Mouse (Mus musculus): ENCODE measurements at regions not wholly inside any gene's neighbourhood (a gene's known extent, or its start where the extent isn't known, plus 50 kb on each side); places are given as distances from the start of the nearest gene placed in this dataset.

DNA sequence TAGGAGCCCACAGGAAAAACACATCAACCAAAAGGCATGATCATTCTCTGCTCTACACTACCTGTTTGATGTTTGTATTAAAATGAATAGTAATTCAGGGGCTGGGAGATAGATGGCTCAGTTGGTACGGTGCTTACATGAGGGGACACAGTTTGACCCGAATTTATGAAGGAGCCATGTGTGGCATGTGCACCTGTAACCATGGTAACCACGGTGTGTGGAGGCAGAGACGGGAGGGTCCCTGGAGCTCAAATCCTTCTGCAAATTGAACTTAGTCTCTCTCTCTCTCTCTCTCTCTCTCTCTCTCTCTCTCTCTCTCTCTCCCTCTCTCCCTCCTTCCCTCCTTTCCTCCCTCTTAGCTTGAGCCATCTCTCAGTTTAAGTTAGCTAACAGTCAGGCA, 139.1 kb upstream of the Mdm1 start:
- Histone ChIP-seq H3K4me2 (ENCODE audit: low read depth, low read length) (no peak overlapping the region), H3K4me1 (ENCODE audit: control insufficient read depth, insufficient read depth, low read length) (0 out of 2 replicates have a peak, but pooled peaks cover 3% of the 10 kb centered on the region), H3K9me3 (replicated peaks; ENCODE audit: control insufficient read depth, low read length) (no peaks in the 10 kb centered on the region), H3K27me3 (ENCODE audit: control insufficient read depth, insufficient read depth, low read length) (no peaks in the 10 kb centered on the region), H3K27ac (ENCODE audit: low read length) (no peak overlapping the region), H3K36me3 (ENCODE audit: control insufficient read depth, insufficient read depth, low read length) (no peaks in the 10 kb centered on the region), H3K9ac (ENCODE audit: low read length) (no peak overlapping the region), H3K4me3 (replicated peaks; ENCODE audit: low read length) (no peak overlapping the region)
- ATAC-seq (ENCODE audit: insufficient read depth, low FRiP score), result no peak
- WGBS, result 84% methylated on average over 4 of the region's 4 CpGs

DNA sequence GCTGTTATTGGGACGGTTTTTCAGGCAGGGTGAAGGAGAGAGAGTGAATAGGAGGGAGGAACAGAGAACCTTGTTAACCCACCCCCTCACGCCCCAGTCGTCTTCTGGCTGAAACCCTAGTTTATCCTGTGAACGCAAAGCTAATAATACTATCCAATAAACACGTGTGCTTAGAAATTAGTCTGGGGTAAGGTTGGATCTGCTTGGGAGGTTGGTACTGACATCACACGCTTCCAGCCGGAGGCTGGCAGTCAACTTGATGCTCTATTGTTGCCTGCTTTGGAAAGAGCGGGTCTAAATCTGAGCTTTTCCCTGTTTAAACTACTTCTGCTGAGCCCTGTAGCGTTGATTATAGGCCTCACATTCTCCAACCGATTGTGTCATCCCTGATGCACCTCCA, 138.4 kb upstream of the Mdm1 start:
- H3K9me3 ChIP-seq (replicated peaks; ENCODE audit: control insufficient read depth, low read length), result no peaks in the 10 kb centered on the region
- no peaks in the 10 kb centered on the region for H3K27me3 ChIP-seq (ENCODE audit: control insufficient read depth, insufficient read depth, low read length)
- H3K4me3 ChIP-seq (replicated peaks; ENCODE audit: low read length), result no peak overlapping the region
- H3K4me2 ChIP-seq (ENCODE audit: low read depth, low read length), result no peak overlapping the region
- H3K36me3 ChIP-seq (ENCODE audit: control insufficient read depth, insufficient read depth, low read length), result no peaks in the 10 kb centered on the region
- 0 out of 2 replicates have a peak, but pooled peaks cover 3% of the 10 kb centered on the region for H3K4me1 ChIP-seq (ENCODE audit: control insufficient read depth, insufficient read depth, low read length)
- WGBS, result 64% methylated on average over 10 of the region's 10 CpGs
- ATAC-seq (ENCODE audit: insufficient read depth, low FRiP score), result no peak
- H3K9ac ChIP-seq (ENCODE audit: low read length), result no peak overlapping the region
- no peak overlapping the region for H3K27ac ChIP-seq (ENCODE audit: low read length)

DNA sequence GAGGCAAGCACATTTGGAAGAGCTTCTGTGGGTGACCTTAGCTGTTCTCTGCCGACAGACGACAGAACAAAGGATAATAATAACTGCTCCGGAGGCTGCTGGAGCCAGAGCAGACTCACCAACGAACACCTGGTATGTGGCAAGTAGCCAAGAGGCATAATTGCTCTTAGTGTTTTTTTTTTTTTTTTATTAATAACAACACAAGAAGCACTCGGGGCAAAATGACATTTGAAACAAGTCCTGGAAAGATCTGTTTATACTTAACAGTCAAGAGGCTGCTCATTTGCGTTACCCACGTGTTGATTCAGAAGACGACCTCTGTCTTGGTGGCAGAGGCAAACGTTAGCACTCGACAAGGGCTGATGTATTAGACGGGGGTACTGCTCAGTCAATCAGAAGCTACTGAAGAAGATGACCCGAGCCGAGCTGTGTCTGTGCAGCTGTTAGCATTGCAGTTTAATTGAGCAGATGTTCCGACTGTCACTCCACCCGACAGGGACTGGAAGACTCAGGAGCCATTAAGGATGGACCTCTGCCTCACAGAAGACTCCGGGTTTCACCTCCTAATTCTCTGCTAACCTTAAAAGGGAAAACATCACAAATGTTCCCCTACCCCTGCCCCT, 137.8 kb upstream of the Mdm1 start:
- Histone ChIP-seq H3K4me2 (ENCODE audit: low read depth, low read length) (no peak overlapping the region), H3K4me3 (replicated peaks; ENCODE audit: low read length) (no peak overlapping the region), H3K27ac (ENCODE audit: low read length) (no peak overlapping the region), H3K9ac (ENCODE audit: low read length) (no peak overlapping the region), H3K27me3 (ENCODE audit: control insufficient read depth, insufficient read depth, low read length) (no peaks in the 10 kb centered on the region), H3K4me1 (ENCODE audit: control insufficient read depth, insufficient read depth, low read length) (0 out of 2 replicates have a peak, but pooled peaks cover 3% of the 10 kb centered on the region), H3K36me3 (ENCODE audit: control insufficient read depth, insufficient read depth, low read length) (no peaks in the 10 kb centered on the region), H3K9me3 (replicated peaks; ENCODE audit: control insufficient read depth, low read length) (no peaks in the 10 kb centered on the region)
- no peak for ATAC-seq (ENCODE audit: insufficient read depth, low FRiP score)
- 21% methylated on average over 16 of the region's 16 CpGs for WGBS

DNA sequence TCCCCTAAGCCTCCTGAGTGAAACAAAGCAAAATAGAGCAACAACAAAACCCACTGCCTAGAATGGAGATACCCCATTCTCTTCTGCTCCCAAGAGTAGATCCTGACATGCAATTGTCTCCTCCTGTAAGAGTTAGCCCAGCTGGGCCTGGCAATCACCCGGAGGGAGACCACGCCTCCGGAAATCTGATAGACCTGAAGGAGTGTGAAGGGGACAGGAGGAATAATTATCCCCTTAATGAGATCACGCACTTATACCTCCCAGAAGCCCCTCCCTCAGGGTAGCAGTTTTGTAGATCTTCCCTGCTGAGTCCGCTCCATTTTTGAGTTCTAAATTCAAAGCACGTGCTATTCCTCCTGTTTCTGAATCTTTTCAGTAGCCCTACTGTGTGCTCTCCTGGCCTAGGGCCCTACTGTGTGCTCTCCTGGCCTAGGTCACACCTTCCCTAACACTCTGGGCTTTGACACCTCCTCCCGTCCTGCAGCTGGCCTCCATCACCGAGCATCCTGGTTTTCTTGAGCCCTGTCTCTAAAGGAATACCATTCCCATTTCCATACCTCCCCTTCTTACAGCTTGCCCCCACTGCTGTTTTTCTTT, 137.2 kb upstream of the Mdm1 start:
- H3K27me3 ChIP-seq (ENCODE audit: control insufficient read depth, insufficient read depth, low read length), result no peaks in the 10 kb centered on the region
- H3K4me3 ChIP-seq (replicated peaks; ENCODE audit: low read length), result no peak overlapping the region
- 51% methylated on average over 8 of the region's 8 CpGs for WGBS
- no peak for ATAC-seq (ENCODE audit: insufficient read depth, low FRiP score)
- 0 out of 2 replicates have a peak, but pooled peaks cover 3% of the 10 kb centered on the region for H3K4me1 ChIP-seq (ENCODE audit: control insufficient read depth, insufficient read depth, low read length)
- H3K36me3 ChIP-seq (ENCODE audit: control insufficient read depth, insufficient read depth, low read length), result no peaks in the 10 kb centered on the region
- H3K27ac ChIP-seq (ENCODE audit: low read length), result no peak overlapping the region
- no peak overlapping the region for H3K4me2 ChIP-seq (ENCODE audit: low read depth, low read length)
- no peak overlapping the region for H3K9ac ChIP-seq (ENCODE audit: low read length)
- no peaks in the 10 kb centered on the region; the same call in 1 of the 2 replicates for H3K9me3 ChIP-seq (replicated peaks; ENCODE audit: control insufficient read depth, low read length)

DNA sequence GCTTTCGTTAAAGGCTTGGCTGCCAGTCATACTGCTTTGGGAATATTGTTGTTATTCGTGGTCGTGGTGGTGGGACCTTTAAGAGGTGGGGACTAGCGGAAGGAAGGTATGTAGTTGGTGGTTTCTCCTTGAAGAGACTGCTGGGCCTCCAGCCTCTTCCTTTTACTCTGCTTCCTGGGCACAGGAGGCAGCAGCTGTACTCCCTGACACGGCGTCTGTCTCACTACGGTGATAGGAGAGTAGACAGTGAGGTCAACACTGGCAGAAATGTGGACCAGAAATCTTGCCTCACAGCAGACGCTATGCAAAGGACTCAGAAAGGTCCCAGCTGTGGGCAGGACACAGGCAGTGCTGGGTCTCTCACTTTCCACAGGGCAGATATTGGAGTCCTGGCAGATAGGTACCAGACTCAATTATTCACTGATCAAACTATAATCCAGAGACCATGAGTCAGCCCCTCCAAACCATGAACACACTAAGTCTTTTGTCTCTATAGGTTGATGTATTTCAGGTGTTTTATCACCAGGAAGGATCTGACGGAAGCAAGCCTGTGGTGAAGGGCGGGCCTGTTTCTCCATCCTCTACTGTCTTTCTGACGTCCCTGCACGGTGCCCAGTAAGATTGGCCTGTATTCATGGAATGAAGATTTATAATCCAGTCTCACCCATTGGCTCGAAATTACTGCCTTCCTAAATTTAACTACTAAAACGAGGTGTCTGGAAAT, 134.6 kb upstream of the Mdm1 start:
- no peak for ATAC-seq (ENCODE audit: insufficient read depth, low FRiP score)
- H3K9me3 ChIP-seq (replicated peaks; ENCODE audit: control insufficient read depth, low read length), result no peaks in the 10 kb centered on the region; the same call in 1 of the 2 replicates
- no peaks in the 10 kb centered on the region for H3K36me3 ChIP-seq (ENCODE audit: control insufficient read depth, insufficient read depth, low read length)
- WGBS, result 59% methylated on average over 14 of the region's 14 CpGs
- 0 out of 2 replicates have a peak, but pooled peaks cover 3% of the 10 kb centered on the region for H3K4me1 ChIP-seq (ENCODE audit: control insufficient read depth, insufficient read depth, low read length)
- no peak overlapping the region for H3K27ac ChIP-seq (ENCODE audit: low read length)
- no peak overlapping the region for H3K4me2 ChIP-seq (ENCODE audit: low read depth, low read length)
- H3K27me3 ChIP-seq (ENCODE audit: control insufficient read depth, insufficient read depth, low read length), result no peaks in the 10 kb centered on the region
- no peak overlapping the region for H3K4me3 ChIP-seq (replicated peaks; ENCODE audit: low read length)
- no peak overlapping the region for H3K9ac ChIP-seq (ENCODE audit: low read length)

DNA sequence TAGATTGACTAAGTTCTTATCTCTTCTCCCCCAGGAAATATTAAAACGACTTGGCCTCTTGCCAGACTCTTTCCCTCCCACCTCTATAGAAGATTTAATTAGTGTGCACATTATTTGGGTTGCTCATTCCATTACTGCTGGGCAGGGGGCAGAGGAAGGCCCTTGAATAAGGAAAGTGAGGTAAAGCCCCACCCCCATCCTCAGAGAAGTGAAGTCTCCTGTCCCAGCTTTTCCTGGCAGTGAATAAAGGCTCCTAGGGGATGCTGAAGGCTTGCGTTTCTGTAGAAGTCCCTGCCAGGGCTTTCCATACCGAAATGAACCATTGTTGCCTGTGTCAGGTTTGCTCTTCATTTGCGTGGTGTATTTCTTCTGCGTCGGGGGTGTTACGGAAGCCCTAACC, 133.8 kb upstream of the Mdm1 start:
- 0 out of 2 replicates have a peak, but pooled peaks cover 3% of the 10 kb centered on the region for H3K4me1 ChIP-seq (ENCODE audit: control insufficient read depth, insufficient read depth, low read length)
- H3K9ac ChIP-seq (ENCODE audit: low read length), result no peak overlapping the region
- no peaks in the 10 kb centered on the region for H3K27me3 ChIP-seq (ENCODE audit: control insufficient read depth, insufficient read depth, low read length)
- no peak overlapping the region for H3K4me3 ChIP-seq (replicated peaks; ENCODE audit: low read length)
- no peak for ATAC-seq (ENCODE audit: insufficient read depth, low FRiP score)
- no peaks in the 10 kb centered on the region for H3K36me3 ChIP-seq (ENCODE audit: control insufficient read depth, insufficient read depth, low read length)
- H3K27ac ChIP-seq (ENCODE audit: low read length), result no peak overlapping the region
- no peak overlapping the region for H3K4me2 ChIP-seq (ENCODE audit: low read depth, low read length)
- 81% methylated on average over 7 of the region's 7 CpGs for WGBS
- H3K9me3 ChIP-seq (replicated peaks; ENCODE audit: control insufficient read depth, low read length), result no peaks in the 10 kb centered on the region; the same call in 1 of the 2 replicates

DNA sequence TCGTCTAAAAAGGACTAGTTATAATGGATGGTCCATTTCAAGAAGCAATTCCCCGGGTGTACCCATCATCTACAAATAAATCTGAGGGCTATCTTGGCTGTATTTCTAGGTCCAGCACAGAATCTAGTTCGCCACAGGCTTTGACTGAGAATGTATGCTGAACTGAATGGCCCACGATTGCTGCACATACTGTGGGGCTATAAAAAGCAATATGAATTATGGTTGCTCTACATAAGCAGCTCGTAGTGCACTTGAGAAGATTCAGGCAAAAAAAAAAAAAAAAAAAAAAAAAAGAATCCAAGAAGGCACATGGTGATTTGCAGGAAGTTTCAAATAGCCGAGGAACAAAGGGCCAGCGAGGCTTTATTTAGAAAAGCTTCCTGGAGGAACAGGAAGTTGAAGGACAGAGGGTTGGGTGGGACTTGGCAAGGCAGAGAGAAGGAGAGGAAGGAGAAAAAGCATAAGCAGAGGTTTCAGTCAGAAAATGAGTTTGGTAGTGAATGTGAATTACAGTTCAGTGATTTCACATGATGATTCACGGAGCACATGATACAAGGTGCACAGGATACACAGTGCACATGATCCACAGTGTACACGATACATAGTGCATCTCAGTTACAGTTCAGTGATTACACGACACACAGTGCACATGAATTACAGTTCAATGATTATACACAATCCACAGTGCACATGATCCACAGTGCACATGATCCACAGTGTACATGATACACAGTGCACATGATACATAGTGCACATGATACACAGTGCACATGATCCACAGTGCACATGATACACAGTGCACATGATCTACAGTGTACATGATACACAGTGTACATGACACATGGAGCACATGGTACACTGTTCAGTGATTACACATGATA, 129.7 kb upstream of the Mdm1 start:
- 66% methylated on average over 10 of the region's 10 CpGs for WGBS
- no peak overlapping the region for H3K27ac ChIP-seq (ENCODE audit: low read length)
- no peak for ATAC-seq (ENCODE audit: insufficient read depth, low FRiP score)
- H3K4me1 ChIP-seq (ENCODE audit: control insufficient read depth, insufficient read depth, low read length), result 0 out of 2 replicates have a peak, but pooled peaks cover under 1% of the 10 kb centered on the region
- no peaks in the 10 kb centered on the region; the same call in 1 of the 2 replicates for H3K9me3 ChIP-seq (replicated peaks; ENCODE audit: control insufficient read depth, low read length)
- no peaks in the 10 kb centered on the region for H3K27me3 ChIP-seq (ENCODE audit: control insufficient read depth, insufficient read depth, low read length)
- H3K4me2 ChIP-seq (ENCODE audit: low read depth, low read length), result no peak overlapping the region
- H3K36me3 ChIP-seq (ENCODE audit: control insufficient read depth, insufficient read depth, low read length), result no peaks in the 10 kb centered on the region
- H3K9ac ChIP-seq (ENCODE audit: low read length), result no peak overlapping the region
- H3K4me3 ChIP-seq (replicated peaks; ENCODE audit: low read length), result no peak overlapping the region

DNA sequence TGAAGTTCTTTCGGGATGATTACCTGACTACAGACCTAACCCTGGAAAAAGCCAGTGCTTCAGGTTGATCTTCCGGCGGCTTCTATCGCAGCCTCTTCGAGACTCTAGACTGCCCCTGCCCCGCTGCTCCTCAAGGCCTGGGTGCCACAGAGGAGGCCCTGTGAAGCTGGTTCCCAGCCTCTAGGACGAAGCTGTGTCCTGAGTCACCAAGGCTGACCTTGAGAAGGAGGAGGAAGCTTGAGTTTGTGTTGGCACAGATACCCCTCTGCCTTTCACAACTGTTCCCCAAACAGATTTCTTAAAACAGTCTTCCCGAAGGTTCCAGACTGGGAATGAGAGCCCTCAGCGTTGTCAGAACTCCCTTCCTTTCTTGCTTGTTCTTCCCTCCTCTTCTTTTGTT, 112.8 kb upstream of the Mdm1 start:
- Histone ChIP-seq H3K27me3 (ENCODE audit: control insufficient read depth, insufficient read depth, low read length) (no peaks in the 10 kb centered on the region), H3K36me3 (ENCODE audit: control insufficient read depth, insufficient read depth, low read length) (no peaks in the 10 kb centered on the region), H3K4me2 (ENCODE audit: low read depth, low read length) (no peak overlapping the region), H3K9me3 (replicated peaks; ENCODE audit: control insufficient read depth, low read length) (no peaks in the 10 kb centered on the region), H3K9ac (ENCODE audit: low read length) (no peak overlapping the region), H3K4me3 (replicated peaks; ENCODE audit: low read length) (no peak overlapping the region), H3K4me1 (ENCODE audit: control insufficient read depth, insufficient read depth, low read length) (no peaks in the 10 kb centered on the region), H3K27ac (ENCODE audit: low read length) (no peak overlapping the region)
- WGBS, result 83% methylated on average over 9 of the region's 9 CpGs
- ATAC-seq (ENCODE audit: insufficient read depth, low FRiP score), result no peak

Measured in stomach, embryonic 16.5 days (tissue).